Mouse (Mus musculus) limb, embryonic 11.5 days (tissue): Measurements from ENCODE around the gene Eps15. TPM values are rescaled to one million over a fixed set of nuclear protein-coding genes. Genes with fewer than 3 reads are reported as not detected.
"Not testable (repeated sequence)": the region's sequence is repeated elsewhere in the genome, so short reads cannot be mapped to it uniquely, and the experiment has no call there.

Experiments
- ATAC-seq: fragments of 200-750 bp; cut with Nextera tagmentation; 2 replicates; pipeline ENCODE4 v1.8.0; 2017; ENCODE audit warnings: low read depth; ENCODE audit not compliant: insufficient number of reproducible peaks, low FRiP score, low TSS enrichment
- DNase-seq: peaks from one replicate; pipeline ENCODE4 v3.0.0-alpha.2; 2015; ENCODE audit warnings: low spot score
- H3K27ac ChIP-seq: fragments of 300-500 bp; sonication (generic); replicated peaks from 2 replicates; pipeline ENCODE4 v1.5.1; 2014; ENCODE audit warnings: low read depth, mild to moderate bottlenecking, low read length
- H3K27me3 ChIP-seq: fragments of 300-500 bp; sonication (generic); 2 replicates; pipeline ENCODE4 v1.6.1; 2014; ENCODE audit warnings: mild to moderate bottlenecking, low read length, mixed read lengths; ENCODE audit not compliant: control insufficient read depth, insufficient read depth
- H3K36me3 ChIP-seq: fragments of 300-500 bp; sonication (generic); 2 replicates; pipeline ENCODE4 v1.6.1; 2014; ENCODE audit warnings: mild to moderate bottlenecking, low read length, moderate library complexity, mixed read lengths; ENCODE audit not compliant: control insufficient read depth, insufficient read depth
- H3K4me1 ChIP-seq: fragments of 300-500 bp; sonication (generic); 2 replicates; pipeline ENCODE4 v1.6.1; 2014; ENCODE audit warnings: low read length, mixed read lengths; ENCODE audit not compliant: control insufficient read depth, insufficient read depth
- H3K4me2 ChIP-seq: fragments of 300-500 bp; sonication (generic); 2 replicates; pipeline ENCODE4 v1.6.1; 2014; ENCODE audit warnings: low read depth, mild to moderate bottlenecking, moderate library complexity; ENCODE audit not compliant: severe bottlenecking
- H3K4me3 ChIP-seq: fragments of 300-500 bp; sonication (generic); 2 replicates; pipeline ENCODE4 v1.5.1; 2014; ENCODE audit warnings: low read depth, low read length
- H3K9ac ChIP-seq: fragments of 300-500 bp; sonication (generic); 2 replicates; pipeline ENCODE4 v1.6.1; 2014; ENCODE audit warnings: mild to moderate bottlenecking, low read length
- H3K9me3 ChIP-seq: fragments of 300-500 bp; sonication (generic); 2 replicates; pipeline ENCODE4 v1.6.1; 2016; ENCODE audit warnings: low read length; ENCODE audit not compliant: control insufficient read depth
- whole genome bisulfite sequencing: fragments of 180-500 bp; shearing (Covaris S2); extraction: QIAGEN DNeasy Blood & Tissue Kit; methylation state at CpG from one replicate; pipeline ENCODE4 v1.1.7; 2014; 5-methylcytosine and 5-hydroxymethylcytosine counted together
- polyA plus RNA-seq: library from polyadenylated mRNA; unstranded; fragments of >200 nt; fragmentation: Nextera tagmentation; extraction: Ambion mirVana; gene quantifications from 2 replicates; pipeline ENCODE4 v1.2.1, GENCODE M21; 2014

The Eps15 gene
- polyA plus RNA-seq, 1 experiment from 2014 or later, result 38.7 TPM

DNA sequence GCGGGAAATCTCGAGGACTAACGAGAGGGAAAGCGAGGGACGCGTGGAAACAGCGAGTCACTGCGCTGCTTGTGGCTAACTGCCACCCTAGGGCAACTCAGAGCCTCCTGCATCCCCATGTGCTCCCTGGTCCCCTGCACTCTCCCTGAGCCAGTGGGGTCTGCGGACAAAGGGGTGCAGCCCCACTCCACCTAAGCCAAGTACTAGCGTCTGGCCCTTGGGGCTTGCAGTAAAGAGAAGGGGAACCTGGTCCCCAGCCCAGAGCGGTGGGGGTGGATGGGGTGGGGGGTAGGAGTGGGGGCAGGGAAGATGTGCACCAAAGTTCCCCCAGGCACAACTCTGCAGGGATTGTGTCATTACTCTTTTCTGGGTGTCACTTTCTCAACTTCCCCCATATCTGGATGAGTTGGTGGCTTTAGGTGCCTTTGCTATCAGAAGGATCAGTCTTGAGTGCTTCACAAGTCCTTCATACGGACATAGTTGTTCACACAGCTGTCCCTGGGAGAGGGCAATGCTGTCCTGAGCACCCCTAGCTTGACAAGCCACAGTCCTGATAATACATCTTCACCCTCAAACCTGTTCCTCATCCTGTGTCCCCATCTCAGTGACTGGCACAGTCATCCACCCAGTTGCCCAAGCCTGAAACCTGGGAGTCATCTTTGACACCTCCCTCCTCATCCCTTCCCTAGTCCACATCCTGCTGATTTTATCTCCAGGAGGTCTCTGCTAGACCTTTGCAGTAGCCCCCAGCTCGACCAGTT is 114.4 kb downstream of the Eps15 start:
- Histone ChIP-seq H3K27me3 (no peaks in the 10 kb centered on the region), H3K36me3 (no peaks in the 10 kb centered on the region), H3K4me3 (no peak overlapping the region), H3K4me1 (peaks cover 4% of the 10 kb centered on the region; the same call in 1 of the 2 replicates), H3K9ac (no peak overlapping the region), H3K4me2 (peak overlapping the region; percentile 30), H3K9me3 (no peaks in the 10 kb centered on the region), H3K27ac (no peak overlapping the region)
- DNase-seq (no peak), ATAC-seq (no peak)
- WGBS, result 21% methylated on average over 13 of the region's 13 CpGs

DNA sequence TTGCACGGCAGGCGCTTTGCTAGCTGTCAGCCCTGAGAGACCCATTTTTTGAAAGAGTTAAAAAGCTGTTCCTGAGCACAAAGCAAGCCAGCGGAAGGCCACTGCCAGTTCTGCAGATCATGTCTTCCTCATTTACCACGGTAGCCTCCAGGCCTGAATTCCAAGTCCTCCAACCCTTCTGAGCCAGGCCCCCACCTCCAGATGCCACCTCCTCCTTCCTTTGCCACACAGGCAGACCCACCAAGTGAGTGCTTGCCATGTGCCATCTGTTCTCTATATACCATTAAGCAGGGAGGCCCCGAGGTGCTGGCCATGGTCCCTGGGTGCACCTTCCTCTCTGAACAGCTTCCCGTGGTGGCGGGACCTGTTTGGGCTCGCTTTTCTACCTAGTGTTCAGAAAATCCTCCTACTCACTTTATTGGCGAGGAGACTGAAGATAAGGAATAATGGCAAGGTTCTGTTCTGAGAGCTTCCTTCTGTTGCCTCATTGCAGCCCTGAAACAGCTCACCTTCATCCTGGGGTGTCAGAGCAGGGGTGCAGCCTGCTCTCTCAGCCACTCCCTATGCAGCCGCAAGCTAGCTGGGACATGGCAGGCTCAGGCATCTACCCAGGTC is 120.4 kb downstream of the Eps15 start:
- DNase-seq (no peak), ATAC-seq (no peak)
- Histone ChIP-seq H3K27me3 (no peaks in the 10 kb centered on the region), H3K27ac (no peak overlapping the region), H3K9me3 (no peaks in the 10 kb centered on the region), H3K36me3 (no peaks in the 10 kb centered on the region), H3K9ac (no peak overlapping the region), H3K4me3 (no peak overlapping the region), H3K4me1 (no peaks in the 10 kb centered on the region), H3K4me2 (no peak overlapping the region)
- WGBS, result 82% methylated on average over 10 of the region's 10 CpGs

DNA sequence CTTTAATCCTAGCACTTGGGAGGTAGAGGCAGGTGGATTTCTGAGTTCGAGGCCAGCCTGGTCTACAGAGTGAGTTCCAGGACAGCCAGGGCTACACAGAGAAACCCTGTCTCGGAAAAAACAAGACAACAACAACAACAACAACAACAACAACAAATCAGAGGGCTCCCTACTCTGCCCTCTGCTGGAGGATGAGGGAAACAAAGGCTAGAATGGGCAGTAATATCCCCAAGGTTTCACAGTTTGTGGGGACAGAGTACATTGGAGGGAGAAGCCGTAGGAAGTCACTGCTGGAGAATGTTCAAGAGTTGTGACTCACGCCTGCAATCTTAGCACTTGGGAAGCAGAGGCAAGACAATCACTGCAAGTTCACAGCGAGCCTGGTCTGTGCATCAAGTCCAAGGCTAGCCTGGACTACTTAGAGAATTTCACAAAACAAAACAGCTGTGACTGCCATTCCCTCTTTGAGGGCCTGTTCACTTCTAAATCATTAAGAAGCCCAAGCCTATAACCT is 121.2 kb downstream of the Eps15 start:
- ATAC-seq, result no peak
- H3K4me2 ChIP-seq, result no peak overlapping the region
- no peak overlapping the region for H3K4me3 ChIP-seq
- no peaks in the 10 kb centered on the region for H3K27me3 ChIP-seq
- 71% methylated on average over 5 of the region's 5 CpGs for WGBS
- H3K9ac ChIP-seq, result no peak overlapping the region
- H3K36me3 ChIP-seq, result no peaks in the 10 kb centered on the region
- no peak overlapping the region for H3K27ac ChIP-seq
- H3K9me3 ChIP-seq, result no peaks in the 10 kb centered on the region
- H3K4me1 ChIP-seq, result no peaks in the 10 kb centered on the region
- DNase-seq, result no peak

DNA sequence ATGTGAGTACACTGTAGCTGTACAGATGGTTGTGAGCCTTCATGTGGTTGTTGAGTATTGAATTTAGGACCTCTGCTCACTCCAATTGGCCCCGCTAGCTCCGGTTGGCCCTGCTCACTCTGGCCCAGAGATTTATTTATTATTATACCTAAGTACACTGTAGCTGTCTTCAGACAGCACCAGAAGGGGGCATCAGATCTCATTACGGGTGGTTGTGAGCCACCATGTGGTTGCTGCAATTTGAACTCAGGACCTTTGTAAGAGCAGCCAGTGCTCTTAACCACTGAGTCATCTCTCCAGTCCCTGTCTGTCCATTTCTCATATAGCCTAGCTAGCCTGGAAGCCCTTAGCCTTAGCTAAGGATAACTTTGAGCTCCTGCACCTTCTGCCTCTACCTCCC is 124.8 kb downstream of the Eps15 start:
- H3K4me3 ChIP-seq, ATAC-seq, H3K9me3 ChIP-seq, H3K4me2 ChIP-seq, DNase-seq, H3K9ac ChIP-seq, H3K27me3 ChIP-seq, H3K36me3 ChIP-seq, H3K27ac ChIP-seq, H3K4me1 ChIP-seq: not testable (repeated sequence)
- WGBS, result 81% methylated on average over 3 of the region's 3 CpGs

DNA sequence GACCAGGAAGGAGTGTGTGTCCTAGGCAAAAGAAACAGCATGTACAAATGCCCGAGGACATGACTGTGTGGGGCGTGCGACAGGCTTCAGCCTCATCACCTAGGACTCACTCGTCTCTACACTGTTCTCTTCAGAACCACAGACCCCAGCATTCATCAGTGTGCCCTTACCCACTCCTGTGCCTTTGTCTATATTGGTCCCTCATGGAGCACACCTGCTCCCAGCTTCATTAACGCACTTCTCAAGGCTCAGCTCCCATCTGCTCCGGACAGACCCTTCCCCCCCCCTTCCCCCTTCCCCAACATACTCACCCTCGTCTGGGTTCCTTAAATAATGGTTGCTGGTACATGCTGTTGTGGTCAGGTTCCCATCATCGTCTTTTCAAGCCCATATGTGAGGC is 125.3 kb downstream of the Eps15 start:
- no peak for ATAC-seq

DNA sequence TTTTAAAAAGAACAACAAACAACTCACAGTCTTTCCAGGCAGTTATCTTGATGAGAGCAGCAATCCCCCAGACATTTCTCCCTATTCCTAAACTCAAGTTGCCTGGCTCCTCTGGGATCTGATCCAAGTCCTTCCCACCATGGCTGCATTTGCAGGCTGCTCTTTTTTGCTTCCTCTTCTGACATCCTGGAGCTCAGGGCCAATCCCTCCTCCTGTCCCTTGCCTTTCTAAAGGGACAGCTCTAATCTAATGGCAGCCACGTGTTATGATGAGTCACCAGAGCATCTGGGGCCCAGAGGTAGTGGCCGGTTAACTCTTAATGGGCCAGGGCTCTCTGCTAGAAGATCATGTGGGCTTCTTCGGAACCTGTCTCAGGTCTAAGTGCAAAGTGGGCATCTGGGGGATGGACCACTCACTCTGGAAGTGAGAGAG is 126.0 kb downstream of the Eps15 start:
- Histone ChIP-seq H3K4me3 (peak overlapping the region; percentile 48), H3K27me3 (no peaks in the 10 kb centered on the region), H3K4me1 (no peaks in the 10 kb centered on the region), H3K9ac (peak overlapping the region; percentile 81; the same call in 1 of the 2 replicates), H3K9me3 (no peaks in the 10 kb centered on the region), H3K36me3 (no peaks in the 10 kb centered on the region), H3K27ac (no peak overlapping the region), H3K4me2 (peak overlapping the region; percentile 92)
- 8% methylated on average over 3 of the region's 3 CpGs for WGBS
- ATAC-seq (0 out of 2 replicates have a peak, but pooled peaks have one; percentile 15), DNase-seq (peak; percentile 52)

More for the DNA sequence above, 125.3 kb downstream of the Eps15 start:
- Histone ChIP-seq H3K4me1 (no peaks in the 10 kb centered on the region), H3K9me3 (no peaks in the 10 kb centered on the region), H3K27ac (no peak overlapping the region), H3K9ac (no peak overlapping the region), H3K4me2 (no peak overlapping the region), H3K4me3 (no peak overlapping the region), H3K27me3 (no peaks in the 10 kb centered on the region), H3K36me3 (no peaks in the 10 kb centered on the region)
- 64% methylated on average over 8 of the region's 8 CpGs for WGBS
- no peak for DNase-seq

DNA sequence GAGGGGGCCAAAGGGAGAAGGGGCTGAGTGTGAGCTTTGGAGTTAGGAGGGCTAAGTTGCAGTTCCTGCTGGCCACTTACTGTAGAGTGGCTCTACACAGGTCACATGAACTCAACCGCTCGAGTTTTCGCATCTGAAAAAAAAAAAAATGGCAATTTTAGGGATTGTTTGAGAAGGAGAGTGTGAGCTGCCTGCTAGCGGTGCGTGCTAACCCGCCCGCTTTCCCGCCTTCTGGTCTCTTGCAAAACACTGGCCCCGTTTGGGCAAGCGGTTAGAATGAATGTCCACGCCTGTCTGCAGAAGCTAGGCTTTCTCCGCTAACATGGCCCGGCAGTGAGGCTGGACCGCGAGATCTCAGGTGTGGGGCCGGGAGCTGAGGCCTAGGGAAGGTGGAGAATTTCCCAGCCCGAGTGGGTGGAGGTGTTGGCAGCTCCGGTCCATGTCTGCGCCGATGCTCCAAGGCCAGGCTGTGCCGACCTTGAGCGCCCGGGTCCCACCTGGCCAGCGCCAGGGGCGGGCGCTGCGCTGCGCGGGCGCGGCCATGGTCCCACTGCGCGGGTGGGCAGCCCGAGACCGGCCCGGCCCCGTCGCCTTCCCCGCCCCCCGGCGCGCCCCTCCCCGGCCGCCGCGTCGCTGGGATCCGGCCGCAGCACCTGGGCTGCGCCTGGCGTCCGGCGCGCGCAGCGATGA is 126.6 kb downstream of the Eps15 start, which contains the start of gene Ttc39a:
TSS of gene Ttc39a (plus strand) at position 138 of the 690 bp plus-strand sequence.
- Histone ChIP-seq H3K9ac (peak within 1 kb of the TSS; percentile 81), H3K27me3 (no peaks in the 10 kb centered on the region)

DNA sequence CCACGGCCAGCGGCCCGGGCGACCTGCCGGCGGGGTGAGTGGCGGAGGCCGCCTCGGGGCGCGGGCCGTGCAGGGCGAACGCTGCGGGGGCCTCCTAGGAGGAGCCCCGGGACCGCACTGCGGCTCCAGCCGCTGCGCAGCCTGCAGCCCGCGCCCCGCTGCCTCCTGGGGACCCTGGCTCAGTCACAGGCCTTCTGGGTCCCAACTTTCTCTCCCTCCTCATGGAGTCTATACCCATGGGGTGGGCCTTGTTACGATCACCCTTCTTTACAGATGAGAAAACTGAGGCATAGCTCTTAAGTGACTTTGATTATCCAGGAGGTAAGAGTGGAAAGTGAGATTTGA is 127.1 kb downstream of the Eps15 start:
- Histone ChIP-seq H3K9ac (peak overlapping the region; percentile 81), H3K27me3 (no peaks in the 10 kb centered on the region), H3K36me3 (no peaks in the 10 kb centered on the region), H3K4me2 (peak overlapping the region; percentile 92), H3K4me3 (peak overlapping the region; percentile 48), H3K27ac (no peak overlapping the region), H3K9me3 (no peaks in the 10 kb centered on the region), H3K4me1 (no peaks in the 10 kb centered on the region)
- DNase-seq (peak; percentile 37), ATAC-seq (no peak; the same call in none of the 2 replicates)
- 2% methylated on average over 24 of the region's 24 CpGs for WGBS

More for the DNA sequence above, 126.6 kb downstream of the Eps15 start, which contains the start of gene Ttc39a:
- Histone ChIP-seq H3K9me3 (no peaks in the 10 kb centered on the region), H3K36me3 (no peaks in the 10 kb centered on the region), H3K4me1 (no peaks in the 10 kb centered on the region), H3K27ac (0 out of 2 replicates have a peak within 1 kb of the TSS, but pooled peaks have one; percentile 10), H3K4me2 (peak within 1 kb of the TSS; percentile 92), H3K4me3 (peak within 1 kb of the TSS; percentile 48)
- WGBS, result under 1% methylated on average over 40 of the region's 56 CpGs
- DNase-seq, result peak; percentile 78
- ATAC-seq, result peak; percentile 80
